Comparison of ENCODE assay signal across 18 mouse cellular contexts in the genomic region with DNA sequence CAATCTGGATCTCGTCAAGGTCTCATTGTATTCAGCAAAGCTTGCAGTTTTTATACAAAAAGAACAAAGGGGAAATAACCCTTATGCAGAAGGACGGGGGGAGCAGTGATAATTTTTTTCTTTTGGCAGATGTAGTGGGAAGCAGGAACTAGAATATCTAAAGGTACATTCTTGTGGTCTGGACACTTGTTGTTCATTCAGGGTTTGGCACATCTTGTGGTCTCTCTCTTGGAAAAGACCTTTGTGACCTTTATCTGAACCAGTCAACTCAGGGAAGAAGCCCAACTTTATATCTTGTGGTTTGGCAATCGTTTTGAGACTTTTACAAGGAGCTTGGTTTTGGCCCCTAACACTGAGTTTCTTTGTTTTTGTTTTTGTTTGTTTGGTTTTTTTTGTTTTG.
"Had no signal": no experiment of that assay in that cellular context is flagged by ENCODE, and none has a peak within 500 bp of the region (broad histone marks: within the 10 kb centered on the region; RNA-seq: fewer than 3 reads in every experiment).

No protein-coding gene starts in this region.

- H3K4me3 ChIP-seq: liver, embryonic 15.5 days; lung, embryonic 15.5 days; megakaryocyte, embryonic 14.5 days; midbrain, embryonic 13.5 days; midbrain, embryonic 15.5 days; neural tube, embryonic 12.5 days; stomach, embryonic 15.5 days had no signal

- DNase-seq: liver, postnatal 0 days; lung, adult 2 months; lung, postnatal 14 days; lung, postnatal 36 days; retina, postnatal 1 day; right cerebral cortex, postnatal 14 days; thymus, adult 2 months; thymus, postnatal 25 days; thymus, postnatal 4 days had no signal

- H3K27ac ChIP-seq: liver, embryonic 15.5 days; lung, embryonic 15.5 days; macrophage; midbrain, embryonic 13.5 days; midbrain, embryonic 15.5 days; neural tube, embryonic 12.5 days; stomach, embryonic 15.5 days; stomach, postnatal 0 days had no signal

- H3K27me3 ChIP-seq: liver, embryonic 15.5 days; lung, embryonic 15.5 days; megakaryocyte, embryonic 14.5 days; midbrain, embryonic 13.5 days; midbrain, embryonic 15.5 days; neural tube, embryonic 12.5 days; stomach, embryonic 15.5 days had no signal

- H3K9ac ChIP-seq: liver, embryonic 15.5 days; liver, postnatal 0 days; lung, embryonic 15.5 days; midbrain, embryonic 13.5 days; midbrain, embryonic 15.5 days; neural tube, embryonic 12.5 days; stomach, embryonic 15.5 days had no signal

- H3K36me3 ChIP-seq: liver, embryonic 15.5 days; lung, embryonic 15.5 days; midbrain, embryonic 13.5 days; midbrain, embryonic 15.5 days; neural tube, embryonic 12.5 days; stomach, embryonic 15.5 days had no signal

- H3K9me3 ChIP-seq: liver, embryonic 15.5 days; lung, embryonic 15.5 days; megakaryocyte, embryonic 14.5 days; midbrain, embryonic 13.5 days; midbrain, embryonic 15.5 days; neural tube, embryonic 12.5 days; stomach, embryonic 15.5 days had no signal

- H3K4me1 ChIP-seq: liver, embryonic 15.5 days; lung, embryonic 15.5 days; megakaryocyte, embryonic 14.5 days; midbrain, embryonic 13.5 days; midbrain, embryonic 15.5 days; neural tube, embryonic 12.5 days; stomach, embryonic 15.5 days had no signal
